Mouse (Mus musculus) liver, embryonic 18 days (tissue): ENCODE measurements around the gene Ms4a18. TPM values are rescaled to one million over a fixed set of nuclear protein-coding genes. Genes with fewer than 3 reads are reported as not detected.

Experiments
- polyA plus RNA-seq: library from polyadenylated mRNA; depleted of rRNA; stranded (reverse); fragments of >200 nt; gene quantifications from 2 replicates; pipeline ENCODE4 v1.2.3, GENCODE M21; 2012; rRNA removed

Ms4a18 gene
- polyA plus RNA-seq: not detected in 2 replicates

GRCm38 (mm10) chr19:11017891-11018290 is at the start of gene Ms4a18:
Ms4a18 (minus strand) TSS chr19:11018031.

GRCm38 (mm10) chr19:10993150-10993549 is 24.7 kb downstream of the Ms4a18 start, which contains the start of gene Ms4a15:
Ms4a15 (minus strand) TSS chr19:10993250.

GRCm38 (mm10) chr19:10974238-10974865 is 43.5 kb downstream of the Ms4a18 start, which contains the start of gene Ms4a10:
Ms4a10 (minus strand) TSS chr19:10974670.

GRCm38 (mm10) chr19:10949112-10949511 is 68.7 kb downstream of the Ms4a18 start, which contains the start of gene Ccdc86:
Ccdc86 (minus strand) TSS chr19:10949266.

Other genes with a start within 250 kb of the Ms4a18 start
- gene Cd6, start 188.0 kb downstream of the Ms4a18 start, polyA plus RNA-seq: 0.04 TPM in 1 of 2 replicates, not detected in the other
- gene Slc15a3, start 178.3 kb downstream of the Ms4a18 start, polyA plus RNA-seq: 8.7 and 8.9 TPM in 2 replicates
- gene Tmem132a, start 148.1 kb downstream of the Ms4a18 start, polyA plus RNA-seq: 2.2 and 2.5 TPM in 2 replicates
- 10.9 and 11.7 TPM in 2 replicates for gene Tmem109, start 136.0 kb downstream of the Ms4a18 start, polyA plus RNA-seq
- 77.0 and 84.9 TPM in 2 replicates for gene Prpf19, start 122.8 kb downstream of the Ms4a18 start, polyA plus RNA-seq
- gene Zp1, start 97.4 kb downstream of the Ms4a18 start, polyA plus RNA-seq: not detected in 2 replicates
- gene Ptgdr2, start 80.9 kb downstream of the Ms4a18 start, polyA plus RNA-seq: 0.05 and 0.08 TPM in 2 replicates
- 2.6 and 2.8 TPM in 2 replicates for gene Ccdc86, start 68.8 kb downstream of the Ms4a18 start, polyA plus RNA-seq
- gene Ms4a10, start 43.4 kb downstream of the Ms4a18 start, polyA plus RNA-seq: 0.28 TPM in 1 of 2 replicates, not detected in the other
- gene Ms4a15, start 24.8 kb downstream of the Ms4a18 start, polyA plus RNA-seq: not detected in 2 replicates
- gene Ms4a8a, start 63.1 kb upstream of the Ms4a18 start, polyA plus RNA-seq: 0.31 and 0.34 TPM in 2 replicates
- not detected in 2 replicates for gene 1700017D01Rik, start 112.8 kb upstream of the Ms4a18 start, polyA plus RNA-seq
- gene 1700025F22Rik, start 147.3 kb upstream of the Ms4a18 start, polyA plus RNA-seq: not detected in 2 replicates
- not detected in 2 replicates for gene Ms4a13, start 178.7 kb upstream of the Ms4a18 start, polyA plus RNA-seq
- gene Ms4a12, start 214.4 kb upstream of the Ms4a18 start, polyA plus RNA-seq: not detected in 2 replicates
- 0.21 and 0.40 TPM in 2 replicates for gene Ms4a1, start 248.2 kb upstream of the Ms4a18 start, polyA plus RNA-seq